28 mouse cellular contexts compared by ENCODE assay signal in genomic region chr10:39140843-39141242, GRCm38 (mm10). TPM values are rescaled to one million over a fixed set of nuclear protein-coding genes. Genes with fewer than 3 reads are reported as not detected.
DNase-seq lines count a peak whose midpoint lies in the region; ATAC-seq and TF ChIP-seq lines count a peak whose summit lies in the region.
"Had no signal": no experiment of that assay in that cellular context is flagged by ENCODE, and none has a peak within 500 bp of the region (broad histone marks: within the 10 kb centered on the region; RNA-seq: fewer than 3 reads in every experiment).

No protein-coding gene starts in this region.

- peak; percentile 58 for DNase-seq in hindbrain, embryonic 11.5 days (ENCODE audit: low spot score)
- DNase-seq in hindbrain, embryonic 14.5 days (ENCODE audit: low spot score), result no peak
- DNase-seq in ES-CJ7 (ENCODE audit: low read depth, low spot score) (peak; percentile 56), ZHBTc4 (ENCODE audit: low read depth, low spot score) (peak; percentile 63)
- peak; percentile 64 for DNase-seq in mesoderm, embryonic 11.5 days (ENCODE audit: low read depth, low spot score)
- no peak for DNase-seq in stomach, postnatal 0 days (ENCODE audit: low spot score)
- DNase-seq: adrenal gland, postnatal 10 days; adrenal gland, postnatal 36 days; cerebellum, adult 18-20 months; cerebellum, adult 9-10 months; cerebellum, postnatal 14 days; gastrocnemius, postnatal 10 days; gastrocnemius, postnatal 36 days; heart, adult 2 months; heart, postnatal 14 days; heart, postnatal 4 days had no signal

- H3K4me3 ChIP-seq in hindbrain, embryonic 11.5 days (ENCODE audit: low read depth, low read length), result no peak overlapping the region
- no peak overlapping the region for H3K4me3 ChIP-seq in hindbrain, embryonic 14.5 days (replicated peaks; ENCODE audit: low read length)
- no peak overlapping the region for H3K4me3 ChIP-seq in midbrain, embryonic 15.5 days
- H3K4me3 ChIP-seq in liver, embryonic 12.5 days, result no peak overlapping the region
- H3K4me3 ChIP-seq in stomach, postnatal 0 days (ENCODE audit: low read depth, low read length), result no peak overlapping the region
- H3K4me3 ChIP-seq: embryonic facial prominence, embryonic 12.5 days; embryonic facial prominence, embryonic 15.5 days; heart, adult 2 months; heart, embryonic 10.5 days; heart, embryonic 13.5 days; hindbrain, embryonic 15.5 days had no signal

- ATAC-seq in hindbrain, embryonic 11.5 days (ENCODE audit: low FRiP score), result peak; percentile 78
- no peak for ATAC-seq in hindbrain, embryonic 14.5 days (ENCODE audit: low FRiP score)
- no peak for ATAC-seq in midbrain, embryonic 15.5 days (replicated peaks)
- ATAC-seq in liver, embryonic 12.5 days, result no peak
- no peak for ATAC-seq in stomach, postnatal 0 days (ENCODE audit: low FRiP score, low TSS enrichment)
- ATAC-seq: CD4-positive, CD25-positive, alpha-beta regulatory T cell, adult 4 months; forebrain, embryonic 14.5 days; inflammation-experienced regulatory T-cells, adult 6 months; intestine, embryonic 16.5 days had no signal

- no peaks in the 10 kb centered on the region for H3K4me1 ChIP-seq in hindbrain, embryonic 11.5 days (replicated peaks; ENCODE audit: control insufficient read depth, insufficient read depth, low read length)
- H3K4me1 ChIP-seq in hindbrain, embryonic 14.5 days (replicated peaks; ENCODE audit: control insufficient read depth, insufficient read depth, low read length), result no peaks in the 10 kb centered on the region
- H3K4me1 ChIP-seq in midbrain, embryonic 15.5 days, result no peaks in the 10 kb centered on the region; the same call in 1 of the 2 replicates
- H3K4me1 ChIP-seq in liver, embryonic 12.5 days, result peaks cover 7% of the 10 kb centered on the region; the same call in 1 of the 2 replicates
- no peaks in the 10 kb centered on the region for H3K4me1 ChIP-seq in stomach, postnatal 0 days (replicated peaks; ENCODE audit: control insufficient read depth, insufficient read depth)
- H3K4me1 ChIP-seq: embryonic facial prominence, embryonic 15.5 days; heart, embryonic 13.5 days had no signal

- no peaks in the 10 kb centered on the region for H3K9me3 ChIP-seq in hindbrain, embryonic 11.5 days (ENCODE audit: control insufficient read depth, low read length)
- no peaks in the 10 kb centered on the region for H3K9me3 ChIP-seq in hindbrain, embryonic 14.5 days (ENCODE audit: control insufficient read depth, low read length)
- no peaks in the 10 kb centered on the region for H3K9me3 ChIP-seq in midbrain, embryonic 15.5 days
- no peaks in the 10 kb centered on the region for H3K9me3 ChIP-seq in liver, embryonic 12.5 days (replicated peaks)
- no peaks in the 10 kb centered on the region for H3K9me3 ChIP-seq in stomach, postnatal 0 days (ENCODE audit: control insufficient read depth, low read length)
- H3K9me3 ChIP-seq: embryonic facial prominence, embryonic 12.5 days; embryonic facial prominence, embryonic 15.5 days; heart, embryonic 10.5 days; heart, embryonic 13.5 days; hindbrain, embryonic 15.5 days had no signal

- WGBS in hindbrain, embryonic 11.5 days, result 46% methylated on average over 14 of the region's 14 CpGs
- WGBS in hindbrain, embryonic 14.5 days, result 35% methylated on average over 14 of the region's 14 CpGs
- WGBS in midbrain, embryonic 15.5 days, result 86% methylated on average over 14 of the region's 14 CpGs
- 82% methylated on average over 14 of the region's 14 CpGs for WGBS in liver, embryonic 12.5 days (ENCODE audit: insufficient replicate concordance)
- WGBS in stomach, postnatal 0 days, result 68% methylated on average over 14 of the region's 14 CpGs

- no peak overlapping the region for H3K4me2 ChIP-seq in hindbrain, embryonic 11.5 days (replicated peaks; ENCODE audit: low read depth, low read length)
- H3K4me2 ChIP-seq in hindbrain, embryonic 14.5 days (replicated peaks), result no peak overlapping the region
- no peak overlapping the region for H3K4me2 ChIP-seq in midbrain, embryonic 15.5 days
- no peak overlapping the region for H3K4me2 ChIP-seq in liver, embryonic 12.5 days
- no peak overlapping the region for H3K4me2 ChIP-seq in stomach, postnatal 0 days (replicated peaks; ENCODE audit: low read depth)
- H3K4me2 ChIP-seq: embryonic facial prominence, embryonic 12.5 days; embryonic facial prominence, embryonic 15.5 days; heart, embryonic 13.5 days; hindbrain, embryonic 15.5 days had no signal

- H3K27me3 ChIP-seq in hindbrain, embryonic 11.5 days (ENCODE audit: control insufficient read depth, insufficient read depth, low read length), result no peaks in the 10 kb centered on the region
- no peaks in the 10 kb centered on the region for H3K27me3 ChIP-seq in hindbrain, embryonic 14.5 days (ENCODE audit: control insufficient read depth, insufficient read depth, low read length)
- no peaks in the 10 kb centered on the region for H3K27me3 ChIP-seq in midbrain, embryonic 15.5 days (replicated peaks)
- no peaks in the 10 kb centered on the region for H3K27me3 ChIP-seq in liver, embryonic 12.5 days (replicated peaks)
- no peaks in the 10 kb centered on the region for H3K27me3 ChIP-seq in stomach, postnatal 0 days (ENCODE audit: control insufficient read depth, insufficient read depth, low read length)
- H3K27me3 ChIP-seq: embryonic facial prominence, embryonic 12.5 days; embryonic facial prominence, embryonic 15.5 days; heart, embryonic 13.5 days; hindbrain, embryonic 15.5 days had no signal

- 0 out of 2 replicates have a peak, but pooled peaks cover 2% of the 10 kb centered on the region for H3K36me3 ChIP-seq in hindbrain, embryonic 11.5 days (ENCODE audit: control insufficient read depth, insufficient read depth, low read length)
- H3K36me3 ChIP-seq in hindbrain, embryonic 14.5 days (replicated peaks; ENCODE audit: control insufficient read depth, insufficient read depth), result peaks cover 55% of the 10 kb centered on the region
- H3K36me3 ChIP-seq in midbrain, embryonic 15.5 days (replicated peaks), result peaks cover 25% of the 10 kb centered on the region
- H3K36me3 ChIP-seq in liver, embryonic 12.5 days, result peaks cover 72% of the 10 kb centered on the region
- H3K36me3 ChIP-seq in stomach, postnatal 0 days (ENCODE audit: control insufficient read depth, insufficient read depth, low read length), result 0 out of 2 replicates have a peak, but pooled peaks cover 5% of the 10 kb centered on the region

- TF ChIP-seq CTCF in stomach, postnatal 0 days (IDR thresholded peaks at IDR 0.05; ENCODE audit: low read depth), result no peak

- H3K9ac ChIP-seq in hindbrain, embryonic 11.5 days (ENCODE audit: low read depth, low read length), result no peak overlapping the region
- no peak overlapping the region for H3K9ac ChIP-seq in hindbrain, embryonic 14.5 days
- H3K9ac ChIP-seq in midbrain, embryonic 15.5 days, result no peak overlapping the region
- H3K9ac ChIP-seq in liver, embryonic 12.5 days, result no peak overlapping the region
- H3K9ac ChIP-seq in stomach, postnatal 0 days (ENCODE audit: low read length), result no peak overlapping the region
- H3K9ac ChIP-seq: embryonic facial prominence, embryonic 12.5 days; embryonic facial prominence, embryonic 15.5 days; heart, embryonic 13.5 days; hindbrain, embryonic 15.5 days had no signal

- TF ChIP-seq EP300 in stomach, postnatal 0 days (optimal IDR thresholded peaks at IDR 0.05), result no peak

- no peak overlapping the region for H3K27ac ChIP-seq in hindbrain, embryonic 11.5 days (ENCODE audit: low read depth, low read length)
- no peak overlapping the region for H3K27ac ChIP-seq in hindbrain, embryonic 14.5 days
- no peak overlapping the region for H3K27ac ChIP-seq in midbrain, embryonic 15.5 days
- H3K27ac ChIP-seq in liver, embryonic 12.5 days, result no peak overlapping the region
- H3K27ac ChIP-seq in stomach, postnatal 0 days (replicated peaks), result no peak overlapping the region
- H3K27ac ChIP-seq: embryonic facial prominence, embryonic 12.5 days; embryonic facial prominence, embryonic 15.5 days; heart, adult 2 months; heart, embryonic 10.5 days; heart, embryonic 13.5 days; hindbrain, embryonic 15.5 days had no signal

RNA-seq across cellular contexts. Expression of gene Tube1, which starts 7.1 kb away (rescaled TPM):
- 22.7 and 23.4 TPM in 2 replicates for polyA plus RNA-seq in hindbrain, embryonic 11.5 days (2014; fragmentation: Nextera tagmentation; extraction: Ambion mirVana)
- 8.2 and 8.8 TPM in 2 replicates for polyA plus RNA-seq in hindbrain, embryonic 14.5 days (2014; fragmentation: Nextera tagmentation; extraction: Ambion mirVana)
- polyA plus RNA-seq in midbrain, embryonic 15.5 days (2015; fragmentation: Nextera tagmentation; extraction: Ambion mirVana), result 9.2 TPM in 2 replicates
- 8.6 and 9.0 TPM in 2 replicates for polyA plus RNA-seq in liver, embryonic 12.5 days (2016; fragmentation: Nextera tagmentation; extraction: Ambion mirVana)
- polyA plus RNA-seq in stomach, postnatal 0 days (2015; fragmentation: Nextera tagmentation; extraction: Ambion mirVana), result 2.8 and 3.7 TPM in 2 replicates

RNA-seq across cellular contexts. Expression of gene Fam229b, which starts 7.1 kb away (rescaled TPM):
- polyA plus RNA-seq in hindbrain, embryonic 11.5 days (2014; fragmentation: Nextera tagmentation; extraction: Ambion mirVana), result 14.4 and 20.2 TPM in 2 replicates
- 30.5 and 38.9 TPM in 2 replicates for polyA plus RNA-seq in hindbrain, embryonic 14.5 days (2014; fragmentation: Nextera tagmentation; extraction: Ambion mirVana)
- polyA plus RNA-seq in midbrain, embryonic 15.5 days (2015; fragmentation: Nextera tagmentation; extraction: Ambion mirVana), result 31.4 and 34.3 TPM in 2 replicates
- 1.6 and 1.9 TPM in 2 replicates for polyA plus RNA-seq in liver, embryonic 12.5 days (2016; fragmentation: Nextera tagmentation; extraction: Ambion mirVana)
- 5.0 and 6.4 TPM in 2 replicates for polyA plus RNA-seq in stomach, postnatal 0 days (2015; fragmentation: Nextera tagmentation; extraction: Ambion mirVana)

RNA-seq across cellular contexts. Expression of gene Ccn6, which starts 22.8 kb away (rescaled TPM):
- polyA plus RNA-seq in hindbrain, embryonic 11.5 days (2014; fragmentation: Nextera tagmentation; extraction: Ambion mirVana), result 0.15 and 0.31 TPM in 2 replicates
- polyA plus RNA-seq in hindbrain, embryonic 14.5 days (2014; fragmentation: Nextera tagmentation; extraction: Ambion mirVana), result 0.33 and 0.41 TPM in 2 replicates
- polyA plus RNA-seq in midbrain, embryonic 15.5 days (2015; fragmentation: Nextera tagmentation; extraction: Ambion mirVana), result 0.31 and 0.36 TPM in 2 replicates
- polyA plus RNA-seq in liver, embryonic 12.5 days (2016; fragmentation: Nextera tagmentation; extraction: Ambion mirVana), result not detected in 2 replicates
- 0.10 and 0.18 TPM in 2 replicates for polyA plus RNA-seq in stomach, postnatal 0 days (2015; fragmentation: Nextera tagmentation; extraction: Ambion mirVana)
- polyA plus RNA-seq: C2C12; CD4-positive, CD25-positive, alpha-beta regulatory T cell, adult 4 months; heart, adult 2 months; heart, embryonic 13.5 days had no signal

Comparison
In these comparisons a context has a peak if more than half of its experiments do, and no peak if none do; other contexts are left out.
1. DNase-seq: peak in hindbrain, embryonic 11.5 days (single experiment), ES-CJ7 (single experiment), ZHBTc4 (single experiment) and mesoderm, embryonic 11.5 days (single experiment); none in hindbrain, embryonic 14.5 days (single experiment) and stomach, postnatal 0 days (single experiment).